Mouse (Mus musculus) CH12.LX (cell line): ENCODE measurements around the gene Rcan3. TPM values are rescaled to one million over a fixed set of nuclear protein-coding genes. Genes with fewer than 3 reads are reported as not detected.

Source experiments
- DNase-seq: peaks from one replicate; pipeline ENCODE4 v3.0.0-alpha.2; 2013; ENCODE audit errors: extremely low read depth
- H3K27ac ChIP-seq: 2 replicates; pipeline ENCODE4 v1.5.1; 2012; ENCODE audit warnings: low read depth, mild to moderate bottlenecking, control low read depth, moderate library complexity; ENCODE audit not compliant: insufficient read depth
- H3K27me3 ChIP-seq: replicated peaks from 2 replicates; pipeline ENCODE3; 2012; ENCODE audit warnings: inconsistent platforms
- H3K36me3 ChIP-seq, 2 experiments: replicated peaks in 1 of 2; 2 replicates each; pipeline versions ENCODE3 to v1.6.1; 2012; ENCODE audit warnings: inconsistent platforms in 1 of 2, low read length in 1 of 2, mild to moderate bottlenecking in 1 of 2, mixed read lengths in 1 of 2, moderate library complexity in 1 of 2; ENCODE audit not compliant: control insufficient read depth in 1 of 2, insufficient read depth in 1 of 2
- H3K4me1 ChIP-seq, 2 experiments: 2 replicates each; pipeline ENCODE4 v1.6.1; 2012; ENCODE audit warnings: inconsistent platforms in 1 of 2, moderate library complexity in 1 of 2; ENCODE audit not compliant: insufficient read depth in 2 of 2, control insufficient read depth in 1 of 2
- H3K4me2 ChIP-seq: 2 replicates; pipeline ENCODE4 v1.6.1; 2012; ENCODE audit warnings: low read depth, mild to moderate bottlenecking, control low read depth; ENCODE audit not compliant: poor library complexity, insufficient read depth, severe bottlenecking
- H3K4me3 ChIP-seq, 3 experiments: fragments of 150-350 bp in 1 of 3; sonication (generic) in 1 of 3; replicated peaks in 1 of 3; 2 replicates each; pipeline versions ENCODE3 to v1.5.1; 2011 to 2012; ENCODE audit warnings: low read depth in 2 of 3, low read length in 2 of 3, mild to moderate bottlenecking in 2 of 3, moderate library complexity in 2 of 3, control low read depth in 1 of 3, improper control_type of control experiment in 1 of 3, inconsistent platforms in 1 of 3, mixed read lengths in 1 of 3; ENCODE audit not compliant: poor library complexity in 1 of 3
- H3K79me2 ChIP-seq: replicated peaks from 2 replicates; pipeline ENCODE4 v1.6.1; 2012; ENCODE audit warnings: mild to moderate bottlenecking, moderate library complexity; ENCODE audit not compliant: control insufficient read depth, poor library complexity, insufficient read depth, severe bottlenecking; ENCODE audit errors: extremely low read depth
- H3K9ac ChIP-seq: 2 replicates; pipeline ENCODE4 v1.6.1; 2012; ENCODE audit warnings: low read depth, mild to moderate bottlenecking, control low read depth, moderate library complexity; ENCODE audit not compliant: insufficient read depth
- H3K9me3 ChIP-seq: replicated peaks from 2 replicates; pipeline ENCODE3; 2012; ENCODE audit warnings: low read length, inconsistent platforms, mixed read lengths
- CHD1 ChIP-seq: IDR thresholded peaks from 2 replicates; pipeline ENCODE4 v1.6.1; 2012; ENCODE audit warnings: low read depth, low read length, improper control_type of control experiment, inconsistent platforms
- CHD2 ChIP-seq: IDR thresholded peaks from 2 replicates; pipeline ENCODE4 v1.6.1; 2011; ENCODE audit warnings: low read length, improper control_type of control experiment
- E2F4 ChIP-seq: IDR thresholded peaks from 2 replicates; pipeline ENCODE4 v1.6.1; 2011; ENCODE audit warnings: low read depth, low read length, improper control_type of control experiment; ENCODE audit not compliant: insufficient replicate concordance
- ELF1 ChIP-seq: IDR thresholded peaks from 2 replicates; pipeline ENCODE4 v1.6.1; 2014; ENCODE audit warnings: low read depth, mild to moderate bottlenecking, inconsistent platforms, low read length, improper control_type of control experiment
- JUND ChIP-seq: conservative IDR thresholded peaks from 2 replicates; pipeline ENCODE4 v1.6.1; 2011; ENCODE audit warnings: low read depth, low read length, improper control_type of control experiment
- KAT2A ChIP-seq: IDR thresholded peaks from 2 replicates; pipeline ENCODE4 v1.6.1; 2012; ENCODE audit warnings: low read length, improper control_type of control experiment, inconsistent platforms; ENCODE audit not compliant: insufficient replicate concordance
- MAFK ChIP-seq: IDR thresholded peaks from 2 replicates; pipeline ENCODE4 v1.6.1; 2011; ENCODE audit warnings: low read length, improper control_type of control experiment; ENCODE audit not compliant: insufficient replicate concordance
- MEF2A ChIP-seq: IDR thresholded peaks from 2 replicates; pipeline ENCODE4 v1.6.1; 2014; ENCODE audit warnings: low read depth, mild to moderate bottlenecking, inconsistent platforms, low read length, improper control_type of control experiment, borderline replicate concordance
- MXI1 ChIP-seq: IDR thresholded peaks from 2 replicates; pipeline ENCODE4 v1.6.1; 2011; ENCODE audit warnings: mild to moderate bottlenecking, low read depth, low read length, improper control_type of control experiment
- NELFE ChIP-seq: IDR thresholded peaks from 2 replicates; pipeline ENCODE4 v1.6.1; 2011; ENCODE audit warnings: low read depth, low read length, improper control_type of control experiment
- POLR2A ChIP-seq: IDR thresholded peaks from 2 replicates; pipeline ENCODE4 v1.6.1; 2011; ENCODE audit warnings: low read depth, mild to moderate bottlenecking, improper control_type of control experiment, low read length
- RAD21 ChIP-seq: IDR thresholded peaks from 2 replicates; pipeline ENCODE4 v1.6.1; 2011; ENCODE audit warnings: low read depth, mild to moderate bottlenecking, low read length, improper control_type of control experiment, moderate library complexity
- RCOR1 ChIP-seq: conservative IDR thresholded peaks from 2 replicates; pipeline ENCODE4 v1.6.1; 2012; ENCODE audit warnings: low read depth, mild to moderate bottlenecking, inconsistent platforms, low read length, improper control_type of control experiment
- SIN3A ChIP-seq: IDR thresholded peaks from 2 replicates; pipeline ENCODE4 v1.6.1; 2012; ENCODE audit warnings: low read length, improper control_type of control experiment, inconsistent platforms
- SMC3 ChIP-seq: IDR thresholded peaks from 2 replicates; pipeline ENCODE4 v1.6.1; 2011; ENCODE audit warnings: low read depth, low read length, improper control_type of control experiment
- TBP ChIP-seq: conservative IDR thresholded peaks from 2 replicates; pipeline ENCODE4 v1.6.1; 2011; ENCODE audit warnings: low read depth, low read length, improper control_type of control experiment
- TCF12 ChIP-seq: IDR thresholded peaks from 2 replicates; pipeline ENCODE4 v1.6.1; 2014; ENCODE audit warnings: low read depth, mild to moderate bottlenecking, inconsistent platforms, low read length, improper control_type of control experiment
- UBTF ChIP-seq: IDR thresholded peaks from 2 replicates; pipeline ENCODE4 v1.6.1; 2012; ENCODE audit warnings: low read depth, mild to moderate bottlenecking, inconsistent platforms, low read length, improper control_type of control experiment, moderate library complexity
- USF1 ChIP-seq: IDR thresholded peaks from 2 replicates; pipeline ENCODE4 v1.6.1; 2014; ENCODE audit warnings: low read depth, mild to moderate bottlenecking, inconsistent platforms, low read length, improper control_type of control experiment
- ZC3H11A ChIP-seq: IDR thresholded peaks from 2 replicates; pipeline ENCODE4 v1.6.1; 2012; ENCODE audit warnings: low read depth, mild to moderate bottlenecking, inconsistent platforms, low read length, improper control_type of control experiment
- dilution Hi-C: fragments of 300-500 bp; cut with MboI; formaldehyde crosslinking; loops from 2 replicates; pipeline ENCODE4 v1.14.3; 2020; ENCODE audit warnings: low sequenced_read_pairs; ENCODE audit not compliant: extremely low pct_unique_long_range_greater_than_20kb, extremely low pct_ligation_motif_present
- in situ Hi-C: fragments of 300-500 bp; cut with MboI; formaldehyde crosslinking; loops from 3 replicates; pipeline ENCODE4 v1.14.3; 2019; ENCODE audit warnings: low sequenced_read_pairs, low pct_ligation_motif_present, low pct_unique_long_range_greater_than_20kb, mixed read lengths
- polyA plus RNA-seq: library from polyadenylated mRNA; unstranded; fragments of >175 nt; gene quantifications from 2 replicates; pipeline ENCODE4 v1.2.1, GENCODE M21; 2012; ENCODE audit warnings: low read depth; ENCODE audit not compliant: insufficient read length
- total RNA-seq, 2 experiments: library from RNA; depleted of rRNA; stranded (reverse); fragments of 300-350 nt in 1 of 2; fragments of >200 nt in 1 of 2; gene quantifications; 2 replicates each; pipeline ENCODE4 v1.2.3; 2012 to 2014

Gene Rcan3
- total and polyA plus RNA-seq, 3 experiments = 2.5 to 4.2 (median 3.0) TPM

- no peak overlapping the region for H3K4me2 ChIP-seq
- no peaks in the 10 kb centered on the region for H3K79me2 ChIP-seq
- H3K36me3 ChIP-seq = peaks cover 19 to 30% of the 10 kb centered on the region in 2 experiments
- dilution Hi-C loops = no loop called here
- H3K9me3 ChIP-seq = no peaks in the 10 kb centered on the region
- TF ChIP-seq KAT2A = no peak
- TF ChIP-seq TCF12 = no peak
- TF ChIP-seq SIN3A = no peak
- no peak for TF ChIP-seq CHD1
- no peak for TF ChIP-seq MXI1
- TF ChIP-seq E2F4 = no peak
- no peak for TF ChIP-seq NELFE
- TF ChIP-seq ELF1 = no peak
- no peak for TF ChIP-seq RCOR1
- no peak for TF ChIP-seq UBTF
- TF ChIP-seq USF1 = no peak
- TF ChIP-seq SMC3 = no peak
- no peak for TF ChIP-seq RAD21
- TF ChIP-seq JUND = no peak
- in situ Hi-C loops = loop anchor here (5.0 kb wide), 1 partner anchor 39 kb away; the partner anchor contains the start of gene Stpg1
- H3K4me1 ChIP-seq = peaks cover 0 to 16% of the 10 kb centered on the region in 2 experiments; a peak in 2 of 4 replicates
- H3K4me3 ChIP-seq = no peak overlapping the region
- H3K27me3 ChIP-seq = no peaks in the 10 kb centered on the region
- DNase-seq = no peak
- no peak overlapping the region for H3K27ac ChIP-seq
- H3K9ac ChIP-seq = no peak overlapping the region
Measured at GRCm38 (mm10) chr4:135453572-135453971, 19.9 kb upstream of the Rcan3 start.

- no peaks in the 10 kb centered on the region for H3K27me3 ChIP-seq
- TF ChIP-seq TBP (no peak), NELFE (no peak), SMC3 (no peak), ZC3H11A (no peak), POLR2A (no peak), ELF1 (no peak), CHD2 (no peak), MAFK (no peak), MEF2A (no peak)
- H3K4me1 ChIP-seq = peaks cover 0 to 16% of the 10 kb centered on the region in 2 experiments; a peak in 2 of 4 replicates
- dilution Hi-C loops = no loop called here
- peaks cover 2% of the 10 kb centered on the region for H3K9me3 ChIP-seq
- H3K79me2 ChIP-seq = no peaks in the 10 kb centered on the region
- no peak overlapping the region for H3K9ac ChIP-seq
- no peak overlapping the region for H3K4me3 ChIP-seq
- no peak overlapping the region for H3K27ac ChIP-seq
- no peak overlapping the region for H3K4me2 ChIP-seq
- H3K36me3 ChIP-seq = peaks cover 19 to 30% of the 10 kb centered on the region in 2 experiments
- in situ Hi-C loops = loop anchor here (5.0 kb wide), 1 partner anchor 39 kb away; the partner anchor contains the start of gene Stpg1
- no peak for DNase-seq
Measured at GRCm38 (mm10) chr4:135453164-135453563, 19.5 kb upstream of the Rcan3 start.
